Comparison of ENCODE assay signal across 28 mouse cellular contexts in genomic region chr4:40443565-40443964, GRCm38 (mm10). TPM values are rescaled to one million over a fixed set of nuclear protein-coding genes. Genes with fewer than 3 reads are reported as not detected.
"Had no signal": no experiment of that assay in that cellular context is flagged by ENCODE, and none has a peak within 500 bp of the region (broad histone marks: within the 10 kb centered on the region; RNA-seq: fewer than 3 reads in every experiment).

No protein-coding gene starts in this region.

- H3K36me3 ChIP-seq: heart, embryonic 12.5 days; hindbrain, embryonic 10.5 days; hindbrain, embryonic 12.5 days; intestine, embryonic 15.5 days; limb, embryonic 13.5 days; limb, embryonic 15.5 days; liver, embryonic 12.5 days had no signal

- H3K9ac ChIP-seq: heart, embryonic 12.5 days; hindbrain, embryonic 12.5 days; hindbrain, embryonic 14.5 days; intestine, embryonic 15.5 days; limb, embryonic 13.5 days; limb, embryonic 15.5 days; liver, embryonic 12.5 days; liver, embryonic 14.5 days had no signal

- DNase-seq: gastrocnemius, adult 2 months; gastrocnemius, postnatal 10 days; gastrocnemius, postnatal 25 days; heart, adult 11 months; heart, adult 2 months; heart, postnatal 10 days; heart, postnatal 4 days; kidney, adult 18-20 months; kidney, adult 8-10 months; kidney, postnatal 10 days; kidney, postnatal 36 days; layer of hippocampus, adult 9-11 months; layer of hippocampus, postnatal 36 days; left cerebral cortex, postnatal 4 days had no signal

- ATAC-seq: hindbrain, embryonic 16.5 days; inflammation-experienced regulatory T-cells, adult 6 months; intestine, embryonic 15.5 days; intestine, postnatal 0 days; liver, embryonic 12.5 days had no signal

- H3K9me3 ChIP-seq: heart, embryonic 12.5 days; hindbrain, embryonic 10.5 days; hindbrain, embryonic 12.5 days; intestine, embryonic 15.5 days; limb, embryonic 13.5 days; limb, embryonic 15.5 days; liver, embryonic 12.5 days had no signal

- H3K27ac ChIP-seq: gastrocnemius, adult 2 months; heart, adult 2 months; hindbrain, embryonic 10.5 days; hindbrain, embryonic 12.5 days; hindbrain, embryonic 14.5 days; intestine, embryonic 15.5 days; limb, embryonic 13.5 days; limb, embryonic 15.5 days; liver, embryonic 12.5 days; liver, embryonic 14.5 days had no signal

- H3K4me1 ChIP-seq: heart, embryonic 12.5 days; hindbrain, embryonic 10.5 days; hindbrain, embryonic 12.5 days; intestine, embryonic 15.5 days; limb, embryonic 13.5 days; limb, embryonic 15.5 days; liver, embryonic 12.5 days had no signal

- H3K4me3 ChIP-seq: gastrocnemius, adult 2 months; heart, adult 2 months; heart, embryonic 12.5 days; hindbrain, embryonic 10.5 days; hindbrain, embryonic 12.5 days; intestine, embryonic 15.5 days; limb, embryonic 13.5 days; limb, embryonic 15.5 days; liver, embryonic 12.5 days had no signal

- H3K27me3 ChIP-seq: heart, embryonic 12.5 days; hindbrain, embryonic 12.5 days; intestine, embryonic 15.5 days; limb, embryonic 13.5 days; limb, embryonic 15.5 days; liver, embryonic 12.5 days had no signal

RNA-seq across cellular contexts. Expression of gene Tmem215, which starts 28.4 kb away (rescaled TPM):
- total RNA-seq: gastrocnemius, adult 2 months; gastrocnemius, postnatal 10 days; gastrocnemius, postnatal 25 days; heart, postnatal 25 days had no signal
- polyA plus RNA-seq: liver, adult 2 months had no signal
